Mouse (Mus musculus): ENCODE measurements around the gene Pus7.

DNA sequence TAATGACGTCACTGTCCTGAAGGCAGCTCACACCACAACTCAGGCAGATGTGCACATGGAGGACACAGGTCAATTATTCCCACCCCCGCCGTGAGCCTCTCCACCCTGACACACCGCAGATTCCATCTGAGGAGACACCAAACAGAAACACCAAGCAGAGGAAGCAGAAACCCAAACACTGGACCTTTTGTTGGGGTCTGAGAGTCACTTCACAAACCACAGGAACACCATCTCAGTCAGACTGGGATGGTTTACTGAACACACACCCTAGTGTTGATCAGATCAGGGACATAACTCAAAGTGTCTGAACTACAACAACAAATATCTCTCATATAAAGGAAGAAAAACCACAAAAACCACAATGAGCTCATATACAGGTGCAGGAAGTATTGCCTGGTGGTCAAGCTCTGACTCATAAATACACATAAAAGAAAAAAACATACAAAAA lies 64.6 kb downstream of the Pus7 start:
- TF ChIP-seq POLR2A (IDR thresholded peaks at IDR 0.05; ENCODE audit: borderline replicate concordance, extremely low read depth, insufficient read depth, insufficient read length, poor library complexity, severe bottlenecking) (no peak), CTCF (IDR thresholded peaks at IDR 0.05; ENCODE audit: borderline replicate concordance, extremely low read depth, insufficient read depth, insufficient read length) (no peak)
